Mouse (Mus musculus) lung, adult 2 months (tissue): ENCODE measurements around the gene Entpd8. TPM values are rescaled to one million over a fixed set of nuclear protein-coding genes. Genes with fewer than 3 reads are reported as not detected.

ENCODE experiments used
- DNase-seq: peaks from one replicate; pipeline ENCODE4 v3.0.0; 2022
- H3K4me1 ChIP-seq: fragments of 200-500 bp; 2 replicates; pipeline ENCODE4 v1.6.1; 2011; ENCODE audit warnings: low read length; ENCODE audit not compliant: control insufficient read depth, insufficient read depth
- H3K4me3 ChIP-seq: fragments of 200-500 bp; replicated peaks from 2 replicates; pipeline ENCODE3; 2011; ENCODE audit warnings: low read depth, mild to moderate bottlenecking, control low read depth, low read length; ENCODE audit errors: extremely low read depth
- CTCF ChIP-seq: fragments of 200-500 bp; IDR thresholded peaks from 2 replicates; pipeline ENCODE4 v1.5.1; 2011; ENCODE audit warnings: mild to moderate bottlenecking, low read length, control low read depth; ENCODE audit not compliant: insufficient read depth
- POLR2A ChIP-seq: fragments of 200-500 bp; IDR thresholded peaks from 2 replicates; pipeline ENCODE4 v1.6.1; 2011; ENCODE audit warnings: low read depth, mild to moderate bottlenecking, control low read depth, low read length, borderline replicate concordance; ENCODE audit errors: extremely low read depth
- WGBS: fragments of 180-500 bp; shearing (Covaris S2); methylation state at CpG from one replicate; pipeline ENCODE4 v1.1.7; 2018; 5-methylcytosine and 5-hydroxymethylcytosine counted together
- polyA plus RNA-seq: library from polyadenylated mRNA; depleted of rRNA; stranded (reverse); fragments of >200 nt; gene quantifications from 2 replicates; pipeline ENCODE4 v1.2.3, GENCODE M21; 2012; rRNA removed

Gene Entpd8
- polyA plus RNA-seq, 1 experiment: 2.0 TPM

- no peak for DNase-seq
- peaks cover 6% of the 10 kb centered on the region for H3K4me1 ChIP-seq
- no peak overlapping the region for H3K4me3 ChIP-seq
- no peak for TF ChIP-seq CTCF
- no peak for TF ChIP-seq POLR2A
- WGBS: 64% methylated on average over 19 of the region's 19 CpGs
These were observed 46.2 kb downstream of the Entpd8 start for GRCm38 (mm10) chr2:25126011-25127010.

- 45% methylated on average over 5 of the region's 5 CpGs for WGBS
- peak; percentile 78 for DNase-seq
- peak; percentile 85 for TF ChIP-seq CTCF
- TF ChIP-seq POLR2A: no peak
- Histone ChIP-seq H3K4me1 (peaks cover 6% of the 10 kb centered on the region), H3K4me3 (no peak overlapping the region)
These were observed 47.1 kb downstream of the Entpd8 start for GRCm38 (mm10) chr2:25127206-25127605.

GRCm38 (mm10) chr2:25128072-25128471 lies 48.0 kb downstream of the Entpd8 start:
- no peak for TF ChIP-seq POLR2A
- TF ChIP-seq CTCF: no peak
- Histone ChIP-seq H3K4me3 (no peak overlapping the region), H3K4me1 (peaks cover 6% of the 10 kb centered on the region)
- DNase-seq: no peak
- WGBS: 73% methylated on average over 11 of the region's 11 CpGs

DNA sequence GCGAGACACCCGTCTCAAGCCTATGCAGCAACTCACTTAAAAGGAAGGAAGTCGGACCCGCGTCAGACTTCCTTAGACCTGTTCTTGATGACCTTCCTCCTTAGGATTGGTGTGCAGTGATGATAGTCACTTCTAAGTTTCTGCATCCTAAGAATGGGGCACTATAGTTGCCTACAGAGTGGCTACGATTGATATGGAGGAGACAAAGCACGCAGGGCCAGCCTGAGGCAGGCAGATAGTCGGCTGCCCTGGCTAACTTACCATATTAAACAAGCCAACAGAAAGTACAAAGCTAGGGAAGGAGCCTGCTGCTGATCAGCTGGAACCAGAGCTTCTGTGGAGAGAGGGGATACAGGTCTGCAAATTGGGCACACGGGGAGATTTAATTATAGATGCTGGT lies 51.5 kb downstream of the Entpd8 start:
- no peak for DNase-seq
- no peaks in the 10 kb centered on the region for H3K4me1 ChIP-seq
- TF ChIP-seq CTCF: no peak
- no peak for TF ChIP-seq POLR2A
- WGBS: 57% methylated on average over 9 of the region's 9 CpGs
- H3K4me3 ChIP-seq: no peak overlapping the region

Other genes starting within 250 kb of the Entpd8 start
- 41.3 and 57.3 TPM in 2 replicates for gene Ehmt1, start 160.7 kb upstream of the Entpd8 start, polyA plus RNA-seq
- 221 and 242 TPM in 2 replicates for gene Arrdc1, start 145.1 kb upstream of the Entpd8 start, polyA plus RNA-seq
- gene Zmynd19, start 130.5 kb upstream of the Entpd8 start, polyA plus RNA-seq: 3.7 and 5.5 TPM in 2 replicates
- 12.8 and 17.6 TPM in 2 replicates for gene Dph7, start 117.9 kb upstream of the Entpd8 start, polyA plus RNA-seq
- 17.8 and 23.4 TPM in 2 replicates for gene Mrpl41, start 105.2 kb upstream of the Entpd8 start, polyA plus RNA-seq
- 17.6 and 26.9 TPM in 2 replicates for gene Pnpla7, start 104.3 kb upstream of the Entpd8 start, polyA plus RNA-seq
- gene Nsmf, start 25.9 kb upstream of the Entpd8 start, polyA plus RNA-seq: 124 and 135 TPM in 2 replicates
- 2.1 and 2.4 TPM in 2 replicates for gene Noxa1, start 14.8 kb downstream of the Entpd8 start, polyA plus RNA-seq
- gene Nrarp, start 100.5 kb downstream of the Entpd8 start, polyA plus RNA-seq: 46.0 and 69.2 TPM in 2 replicates
- 52.8 and 54.9 TPM in 2 replicates for gene Tor4a, start 116.6 kb downstream of the Entpd8 start, polyA plus RNA-seq
- gene Nelfb, start 131.2 kb downstream of the Entpd8 start, polyA plus RNA-seq: 58.0 and 94.5 TPM in 2 replicates
- gene Stpg3, start 134.3 kb downstream of the Entpd8 start, polyA plus RNA-seq: not detected in 2 replicates
- gene Fam166a, start 138.4 kb downstream of the Entpd8 start, polyA plus RNA-seq: 0.17 TPM in 1 of 2 replicates, not detected in the other
- 490 and 623 TPM in 2 replicates for gene Tubb4b, start 144.4 kb downstream of the Entpd8 start, polyA plus RNA-seq
- not detected in 2 replicates for gene Slc34a3, start 154.1 kb downstream of the Entpd8 start, polyA plus RNA-seq
- gene Rnf224, start 156.5 kb downstream of the Entpd8 start, polyA plus RNA-seq: 0.76 TPM in 1 of 2 replicates, not detected in the other
- gene Rnf208, start 162.0 kb downstream of the Entpd8 start, polyA plus RNA-seq: 14.1 and 28.6 TPM in 2 replicates
- 120 TPM in 1 of 2 replicates, not detected in the other for gene Cysrt1, start 162.1 kb downstream of the Entpd8 start, polyA plus RNA-seq
- gene AL732309.1, start 166.6 kb downstream of the Entpd8 start, polyA plus RNA-seq: 15.0 and 20.9 TPM in 2 replicates
- 53.5 and 54.5 TPM in 2 replicates for gene Tmem203, start 175.1 kb downstream of the Entpd8 start, polyA plus RNA-seq
- gene Tprn, start 182.3 kb downstream of the Entpd8 start, polyA plus RNA-seq: 17.4 and 24.3 TPM in 2 replicates
- 41.6 and 49.5 TPM in 2 replicates for gene Ssna1, start 192.1 kb downstream of the Entpd8 start, polyA plus RNA-seq
- gene Anapc2, start 192.2 kb downstream of the Entpd8 start, polyA plus RNA-seq: 82.1 and 133 TPM in 2 replicates
- gene Tmem210, start 207.8 kb downstream of the Entpd8 start, polyA plus RNA-seq: 0.40 TPM in 1 of 2 replicates, not detected in the other
- gene Lrrc26, start 209.6 kb downstream of the Entpd8 start, polyA plus RNA-seq: 52.8 and 59.6 TPM in 2 replicates
- 0.46 and 0.52 TPM in 2 replicates for gene Grin1, start 238.9 kb downstream of the Entpd8 start, polyA plus RNA-seq